8 mouse cellular contexts compared by ENCODE assay signal in genomic region chr9:110624361-110625166, GRCm38 (mm10). TPM values are rescaled to one million over a fixed set of nuclear protein-coding genes. Genes with fewer than 3 reads are reported as not detected.
A peak's percentile ranks its signal among the peaks of the same experiment; 100 is the strongest.
DNase-seq lines count a peak whose midpoint lies in the region; ATAC-seq lines count a peak whose summit lies in the region.

TSS of gene Nradd (minus strand) at chr9:110624452.

- peaks cover 61% of the 10 kb centered on the region for H3K36me3 ChIP-seq in macrophage (ENCODE audit: inconsistent target)

- H3K79me2 ChIP-seq in macrophage (ENCODE audit: inconsistent target), result no peaks in the 10 kb centered on the region

- no peak for ATAC-seq in monocyte, adult 5-6 weeks (replicated peaks; ENCODE audit: insufficient number of reproducible peaks, low FRiP score, low TSS enrichment, poor library complexity, severe bottlenecking)

- WGBS in macrophage (ENCODE audit: missing documents), result 58% methylated on average over 39 of the region's 41 CpGs

- peak within 1 kb of the TSS; percentile 8; the same call in 1 of the 2 replicates for H3K4me3 ChIP-seq in macrophage (ENCODE audit: inconsistent target)

- peak; percentile 94 to 96 for DNase-seq in adrenal gland, postnatal 36 days
- peak; percentile 88 for DNase-seq in embryo, embryonic 11.5 days (ENCODE audit: low read depth, low spot score)
- peak; percentile 88 for DNase-seq in gastrocnemius, postnatal 25 days
- DNase-seq in induced T-regulatory cell, adult 2 months (ENCODE audit: low read depth), result peak; percentile 36
- peak; percentile 63 to 90 for DNase-seq in left cerebral cortex, adult 8-10 months (ENCODE audit: low spot score in 2 of 2)
- peak; percentile 82 for DNase-seq in right cerebral cortex, postnatal 14 days

- H3K27ac ChIP-seq in macrophage, result no peak within 1 kb of the TSS

RNA-seq across cellular contexts. Expression of gene Nradd, which starts in this region (rescaled TPM):
- total RNA-seq in adrenal gland, postnatal 36 days (2021), result 10 to 100 TPM in 1 of 2 experiments, 1 to 10 TPM in 1; 9.0 to 15.4 TPM
- under 1 TPM; 0.80 to 0.87 TPM for total RNA-seq in gastrocnemius, postnatal 25 days (2021)
- 1 to 10 TPM; 1.4 to 2.9 (median 2.6) TPM for total RNA-seq in left cerebral cortex, adult 8-10 months (2022)
- 1 to 10 TPM in 20 of 26 experiments, not detected in 6; 1.3 to 8.1 (median 3.5) TPM for total RNA-seq in macrophage (2018; cell fraction: chromatin; rRNA removed)
- total RNA-seq in macrophage (2018; cell fraction: cytosol; rRNA removed), result 1 to 10 TPM in 25 of 26 experiments, under 1 TPM in 1; 0.95 to 2.8 (median 1.6) TPM
- total RNA-seq in macrophage (2018; cell fraction: nucleus; rRNA removed), result 1 to 10 TPM in 23 of 26 experiments, under 1 TPM in 2, not detected in 1; 0.67 to 7.7 (median 1.9) TPM
- polyA plus RNA-seq in macrophage (2018), result 0.95 to 4.3 TPM (median 2.3 TPM) in 3 replicates
- total RNA-seq in monocyte, adult 5-6 weeks (2017), result 5.9 to 10.5 TPM (median 9.9 TPM) in 3 replicates

Comparison
In these comparisons a context has a peak if more than half of its experiments do, and no peak if none do; other contexts are left out.
1. Peak in DNase-seq in gastrocnemius, postnatal 25 days; RNA of the gene not detected or under 1 TPM.
2. DNase-seq: peak in every context shown above with its lines; median percentile 95 in adrenal gland, postnatal 36 days; 88 in embryo, embryonic 11.5 days; 88 in gastrocnemius, postnatal 25 days; 82 in right cerebral cortex, postnatal 14 days; 76 in left cerebral cortex, adult 8-10 months; 36 in induced T-regulatory cell, adult 2 months.